Mouse (Mus musculus): ENCODE measurements around the gene Daw1. TPM values are rescaled to one million over a fixed set of nuclear protein-coding genes. Genes with fewer than 3 reads are reported as not detected.
A peak's percentile ranks its signal among the peaks of the same experiment; 100 is the strongest.

The Daw1 gene
- polyA plus RNA-seq, 1 experiment: 2.1 TPM

GRCm38 (mm10) chr1:83169158-83169557 is 9.6 kb downstream of the Daw1 start:
- H3K4me1 ChIP-seq (ENCODE audit: control insufficient read depth, insufficient read depth, low read length): no peaks in the 10 kb centered on the region
- TF ChIP-seq CTCF (IDR thresholded peaks at IDR 0.05; ENCODE audit: insufficient read depth, low read length) (no peak), POLR2A (IDR thresholded peaks at IDR 0.05; ENCODE audit: borderline replicate concordance, extremely low read depth, low read depth, low read length) (no peak)
- 83% methylated on average over 3 of the region's 3 CpGs for WGBS
- no peak overlapping the region for H3K4me3 ChIP-seq (replicated peaks; ENCODE audit: extremely low read depth, low read depth, low read length)
- no peak for DNase-seq

GRCm38 (mm10) chr1:83175985-83176384 is 16.4 kb downstream of the Daw1 start:
- H3K4me3 ChIP-seq (replicated peaks; ENCODE audit: extremely low read depth, low read depth, low read length): no peak overlapping the region
- H3K4me1 ChIP-seq (ENCODE audit: control insufficient read depth, insufficient read depth, low read length): no peaks in the 10 kb centered on the region
- WGBS: 67% methylated on average over 1 of the region's 1 CpGs
- TF ChIP-seq POLR2A (IDR thresholded peaks at IDR 0.05; ENCODE audit: borderline replicate concordance, extremely low read depth, low read depth, low read length) (no peak), CTCF (IDR thresholded peaks at IDR 0.05; ENCODE audit: insufficient read depth, low read length) (no peak)
- no peak for DNase-seq

- 86% methylated on average over 7 of the region's 7 CpGs for WGBS
These were observed 20.0 kb downstream of the Daw1 start for GRCm38 (mm10) chr1:83179531-83179930.

GRCm38 (mm10) chr1:83181418-83181817 is 21.9 kb downstream of the Daw1 start:
- WGBS: 55% methylated on average over 4 of the region's 4 CpGs
- H3K4me3 ChIP-seq (replicated peaks; ENCODE audit: extremely low read depth, low read depth, low read length): no peak overlapping the region
- no peak for DNase-seq
- no peak for TF ChIP-seq CTCF (IDR thresholded peaks at IDR 0.05; ENCODE audit: insufficient read depth, low read length)
- TF ChIP-seq POLR2A (IDR thresholded peaks at IDR 0.05; ENCODE audit: borderline replicate concordance, extremely low read depth, low read depth, low read length): no peak
- no peaks in the 10 kb centered on the region for H3K4me1 ChIP-seq (ENCODE audit: control insufficient read depth, insufficient read depth, low read length)

More at GRCm38 (mm10) chr1:83179531-83179930, 20.0 kb downstream of the Daw1 start:
- no peaks in the 10 kb centered on the region for H3K4me1 ChIP-seq (ENCODE audit: control insufficient read depth, insufficient read depth, low read length)
- TF ChIP-seq POLR2A (IDR thresholded peaks at IDR 0.05; ENCODE audit: borderline replicate concordance, extremely low read depth, low read depth, low read length) (no peak), CTCF (IDR thresholded peaks at IDR 0.05; ENCODE audit: insufficient read depth, low read length) (no peak)
- DNase-seq: no peak
- H3K4me3 ChIP-seq (replicated peaks; ENCODE audit: extremely low read depth, low read depth, low read length): no peak overlapping the region

GRCm38 (mm10) chr1:83187154-83187553 is 27.6 kb downstream of the Daw1 start:
- WGBS: 32% methylated on average over 2 of the region's 2 CpGs
- DNase-seq: peak; percentile 34
- H3K4me3 ChIP-seq (replicated peaks; ENCODE audit: extremely low read depth, low read depth, low read length): no peak overlapping the region
- H3K4me1 ChIP-seq (ENCODE audit: control insufficient read depth, insufficient read depth, low read length): no peaks in the 10 kb centered on the region
- TF ChIP-seq POLR2A (IDR thresholded peaks at IDR 0.05; ENCODE audit: borderline replicate concordance, extremely low read depth, low read depth, low read length) (no peak), CTCF (IDR thresholded peaks at IDR 0.05; ENCODE audit: insufficient read depth, low read length) (peak; percentile 47)

- no peak overlapping the region for H3K4me3 ChIP-seq (replicated peaks; ENCODE audit: extremely low read depth, low read depth, low read length)
- H3K4me1 ChIP-seq (ENCODE audit: control insufficient read depth, insufficient read depth, low read length): no peaks in the 10 kb centered on the region
- 60% methylated on average over 1 of the region's 1 CpGs for WGBS
- no peak for DNase-seq
- TF ChIP-seq POLR2A (IDR thresholded peaks at IDR 0.05; ENCODE audit: borderline replicate concordance, extremely low read depth, low read depth, low read length): no peak
- TF ChIP-seq CTCF (IDR thresholded peaks at IDR 0.05; ENCODE audit: insufficient read depth, low read length): no peak
These were observed 50.4 kb downstream of the Daw1 start for GRCm38 (mm10) chr1:83209981-83210380.

- no peak overlapping the region for H3K4me3 ChIP-seq (replicated peaks; ENCODE audit: extremely low read depth, low read depth, low read length)
- WGBS: 50% methylated on average over 1 of the region's 1 CpGs
- no peak for DNase-seq
- H3K4me1 ChIP-seq (ENCODE audit: control insufficient read depth, insufficient read depth, low read length): no peaks in the 10 kb centered on the region
- TF ChIP-seq POLR2A (IDR thresholded peaks at IDR 0.05; ENCODE audit: borderline replicate concordance, extremely low read depth, low read depth, low read length) (no peak), CTCF (IDR thresholded peaks at IDR 0.05; ENCODE audit: insufficient read depth, low read length) (no peak)
These were observed 58.7 kb downstream of the Daw1 start for GRCm38 (mm10) chr1:83218260-83218659.

GRCm38 (mm10) chr1:83223072-83223471 is 63.5 kb downstream of the Daw1 start:
- no peak for DNase-seq
- no peak overlapping the region for H3K4me3 ChIP-seq (replicated peaks; ENCODE audit: extremely low read depth, low read depth, low read length)
- 61% methylated on average over 1 of the region's 1 CpGs for WGBS
- no peaks in the 10 kb centered on the region for H3K4me1 ChIP-seq (ENCODE audit: control insufficient read depth, insufficient read depth, low read length)
- no peak for TF ChIP-seq POLR2A (IDR thresholded peaks at IDR 0.05; ENCODE audit: borderline replicate concordance, extremely low read depth, low read depth, low read length)
- TF ChIP-seq CTCF (IDR thresholded peaks at IDR 0.05; ENCODE audit: insufficient read depth, low read length): no peak

GRCm38 (mm10) chr1:83224423-83224960 is 64.9 kb downstream of the Daw1 start:
- no peak for DNase-seq
- no peaks in the 10 kb centered on the region for H3K4me1 ChIP-seq (ENCODE audit: control insufficient read depth, insufficient read depth, low read length)
- no peak overlapping the region for H3K4me3 ChIP-seq (replicated peaks; ENCODE audit: extremely low read depth, low read depth, low read length)
- no peak for TF ChIP-seq POLR2A (IDR thresholded peaks at IDR 0.05; ENCODE audit: borderline replicate concordance, extremely low read depth, low read depth, low read length)
- TF ChIP-seq CTCF (IDR thresholded peaks at IDR 0.05; ENCODE audit: insufficient read depth, low read length): no peak

GRCm38 (mm10) chr1:83227946-83228345 is 68.4 kb downstream of the Daw1 start:
- DNase-seq: no peak
- TF ChIP-seq POLR2A (IDR thresholded peaks at IDR 0.05; ENCODE audit: borderline replicate concordance, extremely low read depth, low read depth, low read length) (no peak), CTCF (IDR thresholded peaks at IDR 0.05; ENCODE audit: insufficient read depth, low read length) (no peak)
- 63% methylated on average over 3 of the region's 3 CpGs for WGBS
- H3K4me1 ChIP-seq (ENCODE audit: control insufficient read depth, insufficient read depth, low read length): no peaks in the 10 kb centered on the region
- no peak overlapping the region for H3K4me3 ChIP-seq (replicated peaks; ENCODE audit: extremely low read depth, low read depth, low read length)
